Mouse (Mus musculus) midbrain, embryonic 10.5 days (tissue): Measurements from ENCODE around the gene Osbp. TPM values are rescaled to one million over a fixed set of nuclear protein-coding genes. Genes with fewer than 3 reads are reported as not detected.
"Not testable (repeated sequence)": the region's sequence is repeated elsewhere in the genome, so short reads cannot be mapped to it uniquely, and the experiment has no call there.

ENCODE experiments used
- DNase-seq: peaks from one replicate; pipeline ENCODE4 v3.0.0-alpha.2; 2017; ENCODE audit warnings: low spot score
- H3K27ac ChIP-seq: fragments of 300-500 bp; sonication (generic); replicated peaks from 2 replicates; pipeline ENCODE4 v1.5.1; 2016; ENCODE audit warnings: mild to moderate bottlenecking
- H3K27me3 ChIP-seq: fragments of 300-500 bp; sonication (generic); 2 replicates; pipeline ENCODE4 v1.6.1; 2016; ENCODE audit warnings: low read depth, mild to moderate bottlenecking; ENCODE audit not compliant: poor library complexity, severe bottlenecking
- H3K36me3 ChIP-seq: fragments of 300-500 bp; sonication (generic); 2 replicates; pipeline ENCODE4 v1.6.1; 2016; ENCODE audit warnings: mild to moderate bottlenecking, moderate library complexity
- H3K4me1 ChIP-seq: fragments of 300-500 bp; sonication (generic); 2 replicates; pipeline ENCODE4 v1.6.1; 2016
- H3K4me3 ChIP-seq: fragments of 300-500 bp; sonication (generic); 2 replicates; pipeline ENCODE4 v1.5.1; 2016; ENCODE audit warnings: mild to moderate bottlenecking, moderate library complexity
- H3K9me3 ChIP-seq: fragments of 300-500 bp; sonication (generic); replicated peaks from 2 replicates; pipeline ENCODE4 v1.6.1; 2016; ENCODE audit warnings: mild to moderate bottlenecking
- WGBS: fragments of 180-500 bp; shearing (Covaris S2); methylation state at CpG from one replicate; pipeline ENCODE4 v1.1.7; 2016; 5-methylcytosine and 5-hydroxymethylcytosine counted together
- polyA plus RNA-seq: library from polyadenylated mRNA; unstranded; fragments of >200 nt; fragmentation: Nextera tagmentation; extraction: Ambion mirVana; gene quantifications from 2 replicates; pipeline ENCODE4 v1.2.1, GENCODE M21; 2016

The Osbp gene
- 2.7 and 2.9 TPM in 2 replicates for polyA plus RNA-seq

DNA sequence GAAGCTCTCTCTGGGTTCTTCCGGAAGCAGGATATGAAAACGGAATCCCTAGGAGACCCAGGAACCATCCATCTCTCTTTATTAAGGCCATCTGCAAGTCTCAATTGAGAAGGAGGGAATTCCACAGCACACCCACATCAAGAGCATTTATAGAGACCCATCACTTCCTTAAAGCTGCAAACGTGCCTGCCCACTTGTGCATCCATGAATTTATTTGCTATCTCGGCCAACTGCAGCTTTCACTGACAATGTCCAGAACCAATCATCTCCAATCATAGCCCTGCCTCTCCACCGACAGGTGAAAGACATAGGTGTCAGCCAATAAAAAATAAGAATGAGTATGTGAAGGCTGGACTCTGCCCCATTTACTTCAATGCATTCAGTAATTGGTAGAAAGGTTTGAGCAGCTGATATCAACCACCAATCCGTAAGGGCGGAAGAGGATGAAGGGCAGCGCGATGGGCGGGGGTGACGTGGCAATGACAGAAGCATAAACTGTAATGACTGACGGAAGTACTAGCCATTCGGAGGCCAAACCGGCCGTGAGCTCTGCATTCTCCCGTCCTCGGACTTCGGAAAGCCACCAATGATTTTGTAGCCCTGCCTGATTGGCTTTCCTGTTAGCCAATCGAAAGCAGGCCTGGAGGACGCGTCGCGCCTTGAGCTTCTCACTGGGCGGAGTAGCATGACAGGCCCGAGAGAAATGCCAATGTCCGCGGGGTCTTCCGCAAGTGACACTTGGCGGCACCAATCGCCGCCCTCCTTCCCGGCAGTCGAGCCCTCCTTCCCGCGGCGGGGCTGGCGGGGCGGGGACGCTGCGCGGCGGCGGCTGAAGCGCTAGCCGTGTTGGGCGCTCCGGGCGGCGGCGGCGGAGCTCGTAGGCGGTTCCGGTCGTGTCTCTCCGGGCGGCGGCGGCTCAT lies at the start of gene Osbp:
Gene Osbp (plus strand): TSS at position 919 of the 920 bp plus-strand sequence.
- Histone ChIP-seq H3K9me3 (0 out of 2 replicates have a peak, but pooled peaks cover 6% of the 10 kb centered on the region), H3K4me1 (peaks cover 15% of the 10 kb centered on the region), H3K4me3 (peak within 1 kb of the TSS; percentile 86), H3K36me3 (peaks cover 7% of the 10 kb centered on the region; the same call in 1 of the 2 replicates), H3K27ac (peak within 1 kb of the TSS; percentile 87), H3K27me3 (no peaks in the 10 kb centered on the region)
- under 1% methylated on average over 59 of the region's 59 CpGs for WGBS
- peak; percentile 98 for DNase-seq

DNA sequence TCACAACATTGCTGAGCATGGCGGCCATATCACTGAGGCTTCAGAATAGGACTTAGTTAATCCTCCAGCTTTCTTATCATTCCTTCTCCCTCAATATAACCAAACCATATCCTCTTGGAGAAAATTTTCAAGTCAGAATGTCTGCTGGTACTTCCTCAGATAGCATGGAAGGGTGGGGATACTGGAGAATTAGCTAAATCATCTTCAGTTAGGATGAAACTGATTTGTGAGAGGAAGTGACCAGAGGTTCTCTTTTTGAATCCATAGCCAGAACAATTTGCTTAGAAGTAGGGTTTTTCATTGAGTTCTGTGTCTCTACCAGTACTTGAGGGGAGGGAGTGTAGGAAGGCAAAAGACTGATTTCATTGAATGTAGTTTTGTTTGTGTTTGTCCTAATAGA lies 43.7 kb upstream of the Osbp start:
- no peaks in the 10 kb centered on the region for H3K4me1 ChIP-seq
- H3K36me3 ChIP-seq: peaks cover 91% of the 10 kb centered on the region
- H3K27me3 ChIP-seq: no peaks in the 10 kb centered on the region
- H3K4me3 ChIP-seq: no peak overlapping the region
- no peak overlapping the region for H3K27ac ChIP-seq
- no peaks in the 10 kb centered on the region for H3K9me3 ChIP-seq
- no peak for DNase-seq
- 100% methylated on average over 1 of the region's 1 CpGs for WGBS

DNA sequence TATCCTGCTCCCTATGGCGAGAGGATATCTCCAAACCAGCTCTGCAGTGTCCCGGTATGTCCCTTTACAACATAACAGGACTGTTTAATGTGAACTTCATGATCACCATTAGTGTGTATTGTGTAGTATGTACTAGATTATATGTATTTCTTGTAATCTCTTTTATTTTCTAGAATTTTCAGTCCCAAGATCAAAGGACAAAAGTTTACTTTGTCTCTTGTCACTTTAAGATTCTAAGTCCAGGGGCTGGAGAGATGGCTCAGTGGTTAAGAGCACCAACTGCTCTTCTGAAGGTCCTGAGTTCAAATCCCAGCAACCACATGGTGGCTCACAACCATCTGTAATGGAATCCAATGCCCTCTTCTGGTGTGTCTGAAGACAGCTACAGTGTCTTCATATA lies 43.2 kb upstream of the Osbp start:
- H3K27ac ChIP-seq, H3K4me3 ChIP-seq, DNase-seq, H3K9me3 ChIP-seq, H3K4me1 ChIP-seq, H3K27me3 ChIP-seq: not testable (repeated sequence)
- peaks cover 91% of the 10 kb centered on the region for H3K36me3 ChIP-seq
- 96% methylated on average over 2 of the region's 2 CpGs for WGBS

DNA sequence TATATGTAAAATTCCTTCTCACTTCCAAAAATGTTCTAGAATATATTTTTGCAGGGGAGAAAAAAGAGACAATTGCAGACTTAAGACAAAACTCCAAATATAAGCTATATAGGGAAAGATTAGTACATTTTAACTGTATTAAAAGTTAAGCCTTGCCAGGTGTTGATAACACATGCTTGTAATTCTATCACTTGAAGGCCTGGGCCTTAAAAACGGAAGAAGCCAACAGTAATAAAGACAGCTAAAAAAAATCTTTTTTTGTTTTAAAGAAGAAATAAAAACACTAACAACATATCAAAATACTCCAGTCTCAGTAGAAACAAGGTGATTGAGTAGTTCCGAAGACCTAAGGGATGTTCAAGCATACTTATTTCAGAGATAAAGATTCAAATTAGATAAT lies 39.4 kb upstream of the Osbp start:
- Histone ChIP-seq H3K27ac (no peak overlapping the region), H3K36me3 (peaks cover 97% of the 10 kb centered on the region), H3K27me3 (no peaks in the 10 kb centered on the region), H3K4me3 (no peak overlapping the region), H3K9me3 (no peaks in the 10 kb centered on the region), H3K4me1 (no peaks in the 10 kb centered on the region)
- WGBS: 89% methylated on average over 2 of the region's 2 CpGs
- no peak for DNase-seq

DNA sequence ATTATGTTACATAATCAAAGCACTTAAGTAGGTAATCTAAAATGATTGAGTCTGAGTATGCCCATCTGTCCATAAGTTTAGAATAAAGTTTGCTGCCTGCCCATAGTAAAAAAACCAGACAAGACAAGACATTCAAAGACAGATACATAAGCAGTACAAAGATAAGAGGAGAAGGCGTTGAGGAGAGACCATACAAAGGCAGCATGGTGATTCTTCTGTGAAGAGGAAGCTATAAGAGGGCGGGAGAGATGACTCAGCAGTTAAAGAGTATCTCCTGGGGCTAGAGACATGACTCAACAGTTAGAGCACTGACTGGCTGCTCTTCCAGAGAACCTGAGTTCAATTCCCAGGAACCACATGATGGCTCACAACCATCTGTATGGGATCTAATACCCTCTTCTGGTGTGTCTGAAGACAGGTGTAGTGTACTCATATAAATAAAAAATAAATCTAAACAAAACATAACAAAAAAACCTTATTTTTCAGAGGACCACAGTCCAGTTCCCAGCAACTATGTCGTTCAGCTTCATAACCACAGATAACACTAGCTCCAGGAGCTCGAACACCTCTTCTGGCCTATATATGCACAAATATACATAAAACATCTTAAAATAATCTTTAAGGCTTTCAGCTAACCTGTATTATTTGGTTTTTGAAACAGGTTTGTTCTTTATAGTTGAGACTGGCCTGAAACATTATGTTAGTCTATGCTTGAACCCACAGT lies 37.6 kb upstream of the Osbp start:
- Histone ChIP-seq H3K9me3 (no peaks in the 10 kb centered on the region), H3K4me1 (no peaks in the 10 kb centered on the region), H3K27me3 (no peaks in the 10 kb centered on the region), H3K4me3 (no peak overlapping the region), H3K27ac (no peak overlapping the region), H3K36me3 (peaks cover 98% of the 10 kb centered on the region)
- DNase-seq: no peak
- 87% methylated on average over 4 of the region's 4 CpGs for WGBS

DNA sequence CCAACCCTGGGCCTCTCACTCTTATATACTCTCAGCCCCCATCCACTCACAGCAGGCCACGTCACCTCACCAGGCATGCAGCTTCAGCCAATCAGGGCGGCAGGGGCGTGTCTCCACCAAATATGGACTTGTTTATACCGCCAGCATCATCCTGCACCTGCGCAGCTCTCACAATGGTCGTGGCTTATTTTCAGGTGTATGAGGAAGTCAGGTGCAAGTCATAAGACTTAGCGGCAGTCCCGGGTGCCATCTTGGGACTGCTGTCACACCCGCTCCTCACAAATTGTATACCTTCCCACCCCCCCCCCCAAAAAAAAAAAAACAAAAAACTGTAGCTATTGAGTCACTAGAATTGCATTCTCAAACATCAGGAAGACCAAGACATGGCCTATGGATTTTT lies 19.3 kb upstream of the Osbp start:
- H3K27ac ChIP-seq, H3K27me3 ChIP-seq, H3K9me3 ChIP-seq, DNase-seq, H3K4me3 ChIP-seq, H3K4me1 ChIP-seq: not testable (repeated sequence)
- peaks cover 49% of the 10 kb centered on the region for H3K36me3 ChIP-seq
- 95% methylated on average over 9 of the region's 9 CpGs for WGBS

DNA sequence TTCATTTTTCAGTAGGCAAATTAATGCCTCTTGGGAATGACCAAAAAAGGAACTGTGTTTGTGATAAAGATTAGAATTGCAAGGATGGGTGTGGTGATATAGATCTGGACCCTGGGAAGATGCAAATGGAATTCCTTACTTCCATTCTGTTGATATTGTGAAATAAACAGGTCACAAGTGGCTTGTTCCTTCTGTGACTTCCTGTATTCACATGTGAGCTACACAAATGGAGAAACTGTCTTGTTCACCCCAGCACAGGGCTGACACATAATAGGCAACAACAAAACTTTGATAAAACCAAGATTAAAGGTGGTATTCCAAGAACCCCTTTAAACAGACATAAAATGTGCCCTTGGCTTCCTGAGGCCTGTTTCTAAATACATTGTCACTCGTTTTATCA lies 15.9 kb upstream of the Osbp start:
- Histone ChIP-seq H3K27me3 (no peaks in the 10 kb centered on the region), H3K4me1 (no peaks in the 10 kb centered on the region), H3K9me3 (no peaks in the 10 kb centered on the region), H3K36me3 (peaks cover 17% of the 10 kb centered on the region), H3K27ac (no peak overlapping the region), H3K4me3 (no peak overlapping the region)
- WGBS: 57% methylated on average over 1 of the region's 1 CpGs
- DNase-seq: no peak

DNA sequence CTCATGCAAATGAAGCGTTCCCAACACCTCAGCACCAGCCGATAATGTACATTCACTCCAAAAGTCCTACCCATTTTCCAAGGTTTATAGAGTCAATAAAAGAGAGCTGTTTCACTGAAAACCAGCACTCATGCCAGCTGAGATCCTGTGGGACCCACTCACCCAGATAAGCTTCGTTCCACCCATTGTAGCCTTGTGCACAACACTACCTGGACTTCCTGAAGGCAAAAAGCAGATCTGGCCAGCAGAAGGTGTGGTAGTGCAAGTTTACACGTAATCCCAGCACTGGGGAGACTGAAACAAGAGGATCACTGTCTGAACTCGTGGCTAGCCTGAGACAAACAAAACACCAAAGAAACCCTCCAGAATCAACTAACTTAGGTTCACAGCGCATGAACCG lies 15.0 kb upstream of the Osbp start:
- Histone ChIP-seq H3K36me3 (peaks cover 8% of the 10 kb centered on the region), H3K27ac (no peak overlapping the region), H3K27me3 (no peaks in the 10 kb centered on the region), H3K4me1 (no peaks in the 10 kb centered on the region), H3K4me3 (no peak overlapping the region), H3K9me3 (no peaks in the 10 kb centered on the region)
- WGBS: 81% methylated on average over 7 of the region's 7 CpGs
- no peak for DNase-seq

DNA sequence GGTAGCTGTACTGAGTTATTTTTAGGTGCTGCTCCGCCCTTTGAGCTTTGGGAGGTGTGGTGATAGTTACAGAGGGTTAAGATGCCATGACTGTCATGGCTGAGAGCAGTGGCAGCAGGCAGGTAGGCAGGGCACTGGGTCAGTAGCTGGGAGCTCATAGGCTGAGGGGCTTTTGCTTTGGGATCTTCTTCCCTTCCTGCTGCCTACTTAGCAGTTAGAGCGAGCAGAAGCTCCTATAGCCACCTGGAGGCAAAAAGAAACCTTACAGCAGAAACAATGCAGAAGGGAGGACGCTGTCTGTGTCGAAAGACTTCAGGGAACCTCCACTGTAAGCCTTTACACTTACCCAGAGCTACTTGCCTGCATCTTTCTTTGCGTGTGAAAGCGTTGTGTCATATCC lies 11.5 kb upstream of the Osbp start:
- H3K4me1 ChIP-seq: no peaks in the 10 kb centered on the region
- no peak for DNase-seq
- no peaks in the 10 kb centered on the region for H3K27me3 ChIP-seq
- H3K9me3 ChIP-seq: no peaks in the 10 kb centered on the region
- H3K36me3 ChIP-seq: no peaks in the 10 kb centered on the region
- H3K27ac ChIP-seq: no peak overlapping the region
- no peak overlapping the region for H3K4me3 ChIP-seq
- WGBS: 52% methylated on average over 6 of the region's 6 CpGs

DNA sequence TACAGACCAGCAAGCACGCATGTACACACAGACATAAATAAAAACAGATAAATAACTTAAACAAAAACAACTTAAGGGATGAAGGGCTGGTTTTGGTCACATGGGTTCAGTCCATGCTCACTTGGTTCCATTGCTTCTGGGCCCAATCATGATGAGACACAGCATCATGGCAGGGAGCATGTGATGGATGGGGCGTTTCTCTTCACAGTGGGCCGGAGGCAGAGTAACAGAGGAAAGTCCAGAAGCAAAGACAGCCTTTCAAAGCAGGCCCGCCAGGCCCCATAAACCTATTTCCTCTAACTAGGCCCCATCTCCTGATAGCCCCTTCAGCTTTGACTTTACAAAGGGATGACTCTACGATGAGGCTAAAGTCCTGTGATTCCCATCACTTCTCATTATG lies 9.1 kb upstream of the Osbp start:
- no peak for DNase-seq
- Histone ChIP-seq H3K4me1 (no peaks in the 10 kb centered on the region), H3K36me3 (no peaks in the 10 kb centered on the region), H3K27ac (no peak overlapping the region), H3K9me3 (no peaks in the 10 kb centered on the region), H3K4me3 (no peak overlapping the region), H3K27me3 (no peaks in the 10 kb centered on the region)
- 91% methylated on average over 5 of the region's 5 CpGs for WGBS

DNA sequence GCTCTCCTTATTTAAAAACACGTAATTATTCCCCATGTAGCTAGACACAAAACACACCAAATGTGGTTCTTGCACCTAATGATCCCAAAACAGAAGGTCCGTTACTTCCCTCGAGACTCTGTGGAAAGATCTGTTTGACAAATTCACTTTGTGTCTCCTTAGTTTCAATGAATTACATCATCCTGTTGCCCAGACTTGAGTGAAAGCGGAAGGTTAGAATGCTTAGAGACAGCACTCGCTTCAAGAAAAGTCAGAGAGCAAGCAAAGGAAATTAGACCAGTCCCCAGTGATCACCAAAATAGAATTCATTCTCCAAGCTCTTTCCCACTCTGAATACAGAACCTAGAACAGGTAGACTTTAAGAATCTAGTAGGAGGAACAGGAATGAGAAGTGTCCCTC lies 8.3 kb upstream of the Osbp start:
- no peaks in the 10 kb centered on the region for H3K27me3 ChIP-seq
- H3K4me3 ChIP-seq: no peak overlapping the region
- H3K27ac ChIP-seq: no peak overlapping the region
- DNase-seq: no peak
- no peaks in the 10 kb centered on the region for H3K4me1 ChIP-seq
- 88% methylated on average over 5 of the region's 5 CpGs for WGBS
- H3K36me3 ChIP-seq: no peaks in the 10 kb centered on the region
- no peaks in the 10 kb centered on the region for H3K9me3 ChIP-seq

DNA sequence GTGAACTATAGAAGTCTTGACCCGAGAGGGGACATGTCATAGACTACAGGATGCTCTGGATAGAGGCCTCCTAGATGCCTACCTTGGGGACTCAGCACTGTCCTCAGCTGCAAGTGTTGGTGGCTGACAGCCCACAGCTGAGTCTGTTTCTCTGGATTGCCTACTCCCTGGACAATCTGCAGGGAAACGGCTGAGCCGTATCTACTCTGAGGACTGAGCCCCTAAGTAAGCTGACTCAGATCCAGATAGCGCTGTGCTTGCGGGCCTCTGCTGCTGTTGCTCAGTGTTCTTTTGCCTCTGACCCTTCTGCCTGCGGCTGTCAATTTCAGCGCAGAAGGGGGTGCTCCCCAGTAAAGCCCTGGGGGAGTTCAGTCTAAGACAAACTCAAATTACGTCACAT lies 7.9 kb upstream of the Osbp start:
- Histone ChIP-seq H3K27me3 (no peaks in the 10 kb centered on the region), H3K36me3 (no peaks in the 10 kb centered on the region), H3K27ac (no peak overlapping the region), H3K9me3 (no peaks in the 10 kb centered on the region), H3K4me3 (no peak overlapping the region), H3K4me1 (no peaks in the 10 kb centered on the region)
- no peak for DNase-seq
- 86% methylated on average over 8 of the region's 8 CpGs for WGBS

DNA sequence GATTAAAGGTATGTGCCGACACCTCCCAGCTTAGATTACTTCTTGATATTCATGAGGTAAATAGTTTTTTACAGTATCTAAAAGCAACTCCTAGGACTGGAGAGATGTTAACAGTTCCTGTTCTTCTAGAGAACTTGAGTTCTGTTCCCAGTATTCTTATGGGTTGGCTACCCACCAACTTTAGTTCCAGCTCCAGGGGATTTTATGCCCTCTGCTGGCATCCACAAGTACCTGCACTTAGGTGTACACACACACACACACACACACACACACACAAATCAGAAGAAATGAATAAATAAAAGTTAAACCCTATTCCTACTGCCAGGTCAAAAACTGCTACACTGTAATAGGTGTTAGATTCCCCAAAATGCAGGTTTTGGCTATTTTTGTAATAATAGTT lies 1.5 kb upstream of the Osbp start:
- peak overlapping the region; percentile 83; the same call in 1 of the 2 replicates for H3K27ac ChIP-seq
- peaks cover 5% of the 10 kb centered on the region; the same call in 1 of the 2 replicates for H3K36me3 ChIP-seq
- peaks cover 15% of the 10 kb centered on the region for H3K4me1 ChIP-seq
- H3K4me3 ChIP-seq: peak overlapping the region; percentile 86
- 94% methylated on average over 1 of the region's 1 CpGs for WGBS
- H3K27me3 ChIP-seq: no peaks in the 10 kb centered on the region
- DNase-seq: no peak
- H3K9me3 ChIP-seq: 0 out of 2 replicates have a peak, but pooled peaks cover 6% of the 10 kb centered on the region
